Mouse (Mus musculus): ENCODE results near the gene Tex38. TPM values are rescaled to one million over a fixed set of nuclear protein-coding genes. Genes with fewer than 3 reads are reported as not detected.

The Tex38 gene
- total RNA-seq, 2 experiments from 2014 or later, result not detected

DNA sequence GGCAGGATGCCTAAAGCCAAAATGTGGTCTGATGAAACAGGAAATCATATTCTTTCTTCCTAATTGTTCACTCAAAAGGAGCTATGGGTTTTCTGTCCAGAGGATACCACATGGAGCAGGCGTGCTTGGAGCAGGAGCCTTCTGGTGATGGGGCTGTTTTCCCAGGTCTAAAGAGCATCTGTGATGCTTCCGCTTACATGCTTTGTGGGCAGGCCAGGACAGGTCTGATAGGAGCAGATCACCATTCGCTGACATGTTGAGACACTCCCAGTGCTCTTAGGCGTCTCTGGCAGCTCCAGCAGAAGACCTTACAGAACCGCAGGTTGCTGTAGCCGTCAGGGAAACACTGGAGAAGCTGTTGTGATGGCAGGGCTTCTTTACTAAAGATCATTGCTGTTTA is 5.8 kb downstream of the Tex38 start:
- no peak for DNase-seq (ENCODE audit: low spot score in 2 of 2)

- DNase-seq (ENCODE audit: low spot score in 2 of 2), result no peak
Observed at GRCm38 (mm10) chr4:115767647-115768467, 13.0 kb downstream of the Tex38 start.

GRCm38 (mm10) chr4:115764581-115764980 is 16.2 kb downstream of the Tex38 start:
- no peak for DNase-seq (ENCODE audit: low spot score in 2 of 2)

DNA sequence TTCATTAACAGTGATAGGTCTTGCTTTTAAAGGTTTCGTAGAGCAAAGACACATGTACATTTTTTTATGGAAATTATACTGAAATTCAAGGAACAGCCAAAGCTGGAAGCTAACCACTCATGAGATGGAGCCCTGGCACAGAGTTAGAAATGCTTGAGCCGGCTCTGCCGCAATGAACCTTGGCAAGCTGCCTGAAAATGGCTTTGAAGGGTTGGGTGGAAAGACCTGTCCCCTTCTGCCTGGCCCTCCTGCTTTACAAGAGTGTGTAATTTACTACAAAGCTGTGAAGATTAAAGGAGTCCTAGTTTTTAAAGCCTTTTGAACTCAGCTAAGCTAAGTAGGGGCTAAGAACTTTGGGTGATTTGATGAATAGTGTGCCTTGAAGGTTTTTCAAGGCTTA is 19.6 kb downstream of the Tex38 start:
- no peak for DNase-seq (ENCODE audit: low spot score in 2 of 2)

DNA sequence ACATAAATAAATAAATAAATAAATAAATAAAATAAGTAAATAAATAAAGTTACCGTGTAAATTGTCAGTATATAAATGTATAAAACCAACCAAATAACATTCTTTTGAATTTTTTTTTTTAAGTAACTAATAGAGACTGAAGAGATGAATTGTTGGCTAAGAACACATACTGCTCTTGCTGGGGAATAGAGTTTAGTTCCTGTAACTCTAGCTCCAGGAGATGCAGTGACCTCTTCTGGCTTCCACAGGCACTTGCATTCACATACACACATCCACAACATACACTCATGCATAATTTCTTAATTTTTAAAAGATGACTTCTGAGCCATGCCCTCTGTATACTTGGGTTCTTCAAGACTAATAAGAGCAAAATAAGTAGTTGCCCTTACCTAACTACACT is 26.0 kb downstream of the Tex38 start:
- no peak for DNase-seq (ENCODE audit: low spot score in 2 of 2)

GRCm38 (mm10) chr4:115754101-115754500 is 26.7 kb downstream of the Tex38 start:
- DNase-seq (ENCODE audit: low spot score in 2 of 2), result peak in 1 of 2 experiments; percentile 11

DNA sequence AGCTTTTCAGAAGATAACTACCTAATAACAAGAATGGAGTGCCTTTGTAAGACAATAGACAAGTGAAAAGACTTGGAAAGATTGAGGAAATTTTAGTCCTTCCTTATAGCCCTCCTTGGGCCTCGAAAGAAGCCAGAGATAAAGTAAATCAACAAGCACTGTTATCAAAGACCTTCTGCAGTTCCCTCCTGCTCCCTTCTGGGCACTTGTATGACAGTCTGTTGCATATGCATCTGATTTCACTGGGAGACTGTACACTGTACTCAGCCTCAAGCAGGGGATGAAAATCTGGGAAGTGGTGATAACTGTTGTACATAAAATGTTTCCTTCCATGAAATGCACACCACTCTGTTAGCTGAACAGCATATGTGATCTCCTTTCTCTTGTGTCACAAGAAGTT is 31.5 kb downstream of the Tex38 start:
- DNase-seq (ENCODE audit: low spot score in 2 of 2), result no peak

GRCm38 (mm10) chr4:115748181-115748580 is 32.6 kb downstream of the Tex38 start:
- no peak for DNase-seq (ENCODE audit: low spot score in 2 of 2)

- DNase-seq (ENCODE audit: low spot score in 2 of 2), result no peak
Observed at GRCm38 (mm10) chr4:115743096-115743495, 37.7 kb downstream of the Tex38 start.

- DNase-seq (ENCODE audit: low spot score in 2 of 2), result no peak
Observed at GRCm38 (mm10) chr4:115742658-115743057, 38.2 kb downstream of the Tex38 start.

- no peak for DNase-seq (ENCODE audit: low spot score in 2 of 2)
Observed at GRCm38 (mm10) chr4:115738481-115738985, 42.3 kb downstream of the Tex38 start.

- peak; percentile 93 to 97 for DNase-seq (ENCODE audit: low spot score in 2 of 2)
Observed at GRCm38 (mm10) chr4:115737551-115738041, 43.2 kb downstream of the Tex38 start, which contains the start of gene Efcab14. Efcab14 (plus strand) TSS chr4:115737744.

DNA sequence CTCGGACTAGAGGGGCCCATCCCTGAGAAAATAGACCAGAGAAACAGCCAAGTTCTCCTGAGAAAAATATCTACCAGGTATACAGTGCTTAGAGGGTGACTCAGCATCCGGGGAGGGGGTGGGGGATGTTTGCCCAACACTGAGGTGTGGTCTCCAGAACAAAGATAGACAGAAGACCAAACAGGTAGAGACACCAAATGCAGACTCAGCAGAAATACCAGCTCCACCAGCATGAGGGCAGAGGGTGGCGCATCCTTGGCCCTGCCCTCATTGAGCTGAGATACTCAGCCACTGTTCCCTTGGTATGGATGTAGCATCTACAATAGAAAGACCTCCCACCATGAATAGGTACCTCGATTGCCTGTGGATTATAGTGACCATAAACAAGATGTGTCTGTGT is 46.0 kb downstream of the Tex38 start:
- DNase-seq (ENCODE audit: low spot score in 2 of 2), result no peak

DNA sequence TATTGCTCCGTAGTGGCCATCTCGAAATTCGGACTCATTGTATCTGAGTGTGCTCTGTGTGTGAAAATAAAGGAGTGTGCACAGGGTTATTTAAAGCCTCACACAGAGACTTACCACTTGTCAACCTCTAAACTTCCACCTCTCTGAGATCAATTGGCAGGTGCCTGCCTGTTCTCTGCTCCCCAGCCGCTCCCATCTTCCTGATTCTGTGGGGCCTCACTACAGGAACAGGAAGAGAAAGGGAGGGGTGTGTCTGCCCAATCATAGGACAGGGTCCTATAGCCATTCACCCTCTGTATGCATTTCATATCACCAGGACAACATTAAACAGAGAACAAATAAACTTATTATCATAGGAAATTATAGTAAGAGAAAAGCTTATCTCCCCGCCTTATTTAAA is 47.1 kb downstream of the Tex38 start:
- no peak for DNase-seq (ENCODE audit: low spot score in 2 of 2)

- DNase-seq (ENCODE audit: low spot score in 2 of 2), result no peak
Observed at GRCm38 (mm10) chr4:115732223-115732818, 48.5 kb downstream of the Tex38 start.

DNA sequence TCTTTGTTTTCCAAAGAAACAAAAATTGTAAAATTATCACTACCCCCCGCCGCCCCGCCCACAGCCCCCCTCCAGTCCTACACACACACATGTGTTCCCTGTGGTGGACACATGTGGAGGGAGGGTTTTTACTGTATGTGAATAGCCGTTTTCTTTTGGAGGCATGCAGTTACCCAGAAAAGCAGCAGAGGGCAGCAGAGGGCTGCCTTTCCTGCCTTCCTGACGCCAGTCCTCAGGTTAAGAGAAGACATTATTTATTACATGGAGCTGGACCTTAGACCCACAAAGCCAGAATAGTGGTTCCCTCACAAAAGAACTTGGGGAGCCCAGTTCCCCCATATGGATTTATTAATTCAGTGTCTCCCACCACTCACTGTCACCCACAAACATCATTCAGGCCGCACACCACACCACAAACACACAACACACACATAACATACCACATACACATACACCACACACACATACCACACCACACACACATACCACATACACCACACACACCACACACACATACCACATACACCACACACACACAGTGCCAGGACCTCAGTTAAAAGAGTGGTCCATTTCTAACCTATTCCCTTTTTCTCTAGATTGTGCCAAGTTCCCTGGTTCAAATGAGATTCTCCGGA is 49.1 kb downstream of the Tex38 start:
- DNase-seq (ENCODE audit: low spot score in 2 of 2), result peak; percentile 53 to 87

Other genes with a start within 250 kb of the Tex38 start
- gene Cyp4a31, start 217.4 kb downstream of the Tex38 start, total RNA-seq (2021), result not detected
- gene Cyp4a32, start 180.0 kb downstream of the Tex38 start, total RNA-seq (2021), result not detected
- gene Cyp4b1, start 133.3 kb downstream of the Tex38 start, total RNA-seq (2021), result 1 to 10 TPM; 1.2 to 1.3 TPM
- gene Efcab14, start 43.3 kb downstream of the Tex38 start, total RNA-seq (2021), result 10 to 100 TPM; 53.6 to 56.3 TPM
- 10 to 100 TPM; 65.5 to 66.4 TPM for gene Atpaf1, start 3.8 kb upstream of the Tex38 start, total RNA-seq (2021)
- gene Mob3c, start 47.1 kb upstream of the Tex38 start, total RNA-seq (2021), result 1 to 10 TPM; 4.0 to 6.5 TPM
- gene Mknk1, start 58.2 kb upstream of the Tex38 start, total RNA-seq (2021), result 10 to 100 TPM; 40.4 to 45.2 TPM
- gene Kncn, start 103.4 kb upstream of the Tex38 start, total RNA-seq (2021), result under 1 TPM in 1 of 2 experiments, not detected in 1; 0.30 TPM
- gene 6430628N08Rik, start 109.6 kb upstream of the Tex38 start, total RNA-seq (2021), result under 1 TPM in 1 of 2 experiments, not detected in 1; 0.20 TPM
- not detected for gene Dmbx1, start 158.9 kb upstream of the Tex38 start, total RNA-seq (2021)
- gene Faah, start 236.9 kb upstream of the Tex38 start, total RNA-seq (2021), result 100 to 1,000 TPM; 136 to 145 TPM